Mouse (Mus musculus): ENCODE data around the gene Megf8. TPM values are rescaled to one million over a fixed set of nuclear protein-coding genes. Genes with fewer than 3 reads are reported as not detected.

Gene Megf8
- total and polyA plus RNA-seq, 2 experiments from 2014 or later: 15.6 to 103 TPM

DNA sequence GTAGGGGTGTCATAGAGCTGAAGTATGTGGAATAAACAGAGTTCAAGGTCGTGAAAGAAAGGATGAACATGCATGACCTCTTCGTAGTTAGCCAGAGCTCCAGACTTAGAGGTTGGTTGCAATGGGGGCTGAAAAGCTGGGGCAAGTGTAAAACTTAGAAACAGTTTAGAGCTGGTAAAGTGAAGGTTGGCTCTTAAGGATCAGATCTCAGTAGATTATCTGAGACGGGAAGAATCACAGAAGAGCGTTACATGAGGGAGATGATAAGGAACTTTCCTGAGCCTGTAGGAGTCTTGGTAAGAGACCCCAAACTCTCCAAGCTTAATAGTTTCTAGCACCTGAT is 39.0 kb upstream of the Megf8 start:
- peak overlapping the region; percentile 89 for H3K4me2 ChIP-seq (ENCODE audit: low read depth, low read length, poor library complexity, severe bottlenecking)
- ATAC-seq (ENCODE audit: low FRiP score): no peak
- H3K27ac ChIP-seq (ENCODE audit: low read depth, low read length): peak overlapping the region; percentile 38; the same call in 1 of the 2 replicates
- no peaks in the 10 kb centered on the region for H3K9me3 ChIP-seq (ENCODE audit: low read length)
- H3K4me3 ChIP-seq (ENCODE audit: low read depth, low read length): peak overlapping the region; percentile 65
- WGBS: 14% methylated on average over 4 of the region's 4 CpGs
- H3K36me3 ChIP-seq (ENCODE audit: insufficient read depth, low read length): peaks cover 23% of the 10 kb centered on the region; the same call in 1 of the 2 replicates
- no peak overlapping the region for H3K9ac ChIP-seq (replicated peaks; ENCODE audit: low read length, poor library complexity, severe bottlenecking)
- no peak for TF ChIP-seq CTCF (IDR thresholded peaks at IDR 0.05)
- DNase-seq (ENCODE audit: low spot score): no peak
- peaks cover 28% of the 10 kb centered on the region for H3K4me1 ChIP-seq (ENCODE audit: insufficient read depth, low read length)
- H3K27me3 ChIP-seq (ENCODE audit: insufficient read depth, low read length): no peaks in the 10 kb centered on the region

- H3K36me3 ChIP-seq (ENCODE audit: insufficient read depth, low read length): peaks cover 19% of the 10 kb centered on the region; the same call in 1 of the 2 replicates
- peak overlapping the region; percentile 77 for H3K9ac ChIP-seq (replicated peaks; ENCODE audit: low read length, poor library complexity, severe bottlenecking)
- peak overlapping the region; percentile 89 for H3K4me2 ChIP-seq (ENCODE audit: low read depth, low read length, poor library complexity, severe bottlenecking)
- no peaks in the 10 kb centered on the region for H3K27me3 ChIP-seq (ENCODE audit: insufficient read depth, low read length)
- peak overlapping the region; percentile 99 for H3K27ac ChIP-seq (ENCODE audit: low read depth, low read length)
- peaks cover 33% of the 10 kb centered on the region for H3K4me1 ChIP-seq (ENCODE audit: insufficient read depth, low read length)
- WGBS: 0% methylated on average over 38 of the region's 60 CpGs
- ATAC-seq (ENCODE audit: low FRiP score) (peak; percentile 81), DNase-seq (ENCODE audit: low spot score) (peak; percentile 95)
- TF ChIP-seq CTCF (IDR thresholded peaks at IDR 0.05): peak; percentile 71
- H3K9me3 ChIP-seq (ENCODE audit: low read length): no peaks in the 10 kb centered on the region
- H3K4me3 ChIP-seq (ENCODE audit: low read depth, low read length): peak overlapping the region; percentile 65
These were observed 38.5 kb upstream of the Megf8 start for GRCm38 (mm10) chr7:25278341-25279075.

GRCm38 (mm10) chr7:25279076-25279860 is 37.7 kb upstream of the Megf8 start:
- peaks cover 41% of the 10 kb centered on the region for H3K4me1 ChIP-seq (ENCODE audit: insufficient read depth, low read length)
- peak overlapping the region; percentile 99 for H3K27ac ChIP-seq (ENCODE audit: low read depth, low read length)
- H3K36me3 ChIP-seq (ENCODE audit: insufficient read depth, low read length): 0 out of 2 replicates have a peak, but pooled peaks cover 12% of the 10 kb centered on the region
- no peaks in the 10 kb centered on the region for H3K27me3 ChIP-seq (ENCODE audit: insufficient read depth, low read length)
- H3K4me3 ChIP-seq (ENCODE audit: low read depth, low read length): peak overlapping the region; percentile 65
- DNase-seq (ENCODE audit: low spot score) (peak; percentile 96), ATAC-seq (ENCODE audit: low FRiP score) (peak; percentile 61)
- H3K4me2 ChIP-seq (ENCODE audit: low read depth, low read length, poor library complexity, severe bottlenecking): peak overlapping the region; percentile 89
- peak; percentile 56 for TF ChIP-seq CTCF (IDR thresholded peaks at IDR 0.05)
- WGBS: under 1% methylated on average over 34 of the region's 49 CpGs
- H3K9me3 ChIP-seq (ENCODE audit: low read length): no peaks in the 10 kb centered on the region
- H3K9ac ChIP-seq (replicated peaks; ENCODE audit: low read length, poor library complexity, severe bottlenecking): peak overlapping the region; percentile 77

DNA sequence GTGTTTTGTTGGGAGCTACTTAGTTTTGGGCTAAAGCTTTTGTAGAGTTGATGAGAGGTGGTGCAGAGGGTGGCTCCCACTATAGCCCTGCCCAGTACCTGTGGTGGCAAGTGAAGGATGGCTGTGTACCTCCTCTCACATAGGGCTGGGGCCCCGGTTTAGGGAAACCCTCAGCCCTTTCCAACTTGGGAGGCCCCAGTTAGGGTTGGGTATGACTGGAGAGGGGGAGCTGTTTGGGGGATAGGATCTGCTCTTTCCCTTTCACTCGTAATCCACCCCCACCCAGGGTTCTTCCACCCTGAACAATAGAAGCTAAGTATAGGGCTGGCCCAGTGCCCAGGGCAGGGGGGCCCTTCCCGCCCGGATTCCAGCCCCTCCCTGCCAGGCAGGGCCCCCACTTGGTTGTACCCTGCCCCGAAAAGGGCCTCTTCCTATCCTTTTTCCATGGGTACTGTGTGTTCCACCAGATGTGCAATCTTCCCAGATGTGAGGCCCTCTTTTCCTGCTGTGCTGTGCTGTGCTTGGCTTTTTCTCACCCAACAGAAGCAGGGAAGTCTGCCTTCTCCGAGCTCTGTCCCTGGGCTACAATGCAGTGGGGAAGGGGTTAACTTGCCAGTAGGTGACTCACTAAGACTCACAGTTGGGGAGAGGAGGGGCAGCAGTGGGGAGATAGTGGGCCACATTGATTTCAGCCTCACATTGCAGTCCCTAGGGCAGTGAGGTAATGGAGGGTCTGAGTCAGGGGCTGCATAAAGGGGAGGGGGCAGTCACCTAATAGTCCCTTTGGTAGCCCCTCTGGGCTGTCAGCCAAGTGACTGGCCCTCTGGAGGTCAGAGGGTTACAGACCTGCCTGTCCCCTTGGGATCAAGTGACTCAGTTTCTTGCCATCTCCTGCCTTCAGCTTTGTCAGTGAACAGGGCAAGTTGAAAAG is 36.8 kb upstream of the Megf8 start:
- no peak for ATAC-seq (ENCODE audit: low FRiP score)
- H3K4me3 ChIP-seq (ENCODE audit: low read depth, low read length): peak overlapping the region; percentile 65
- peak overlapping the region; percentile 89 for H3K4me2 ChIP-seq (ENCODE audit: low read depth, low read length, poor library complexity, severe bottlenecking)
- peak overlapping the region; percentile 77 for H3K9ac ChIP-seq (replicated peaks; ENCODE audit: low read length, poor library complexity, severe bottlenecking)
- H3K36me3 ChIP-seq (ENCODE audit: insufficient read depth, low read length): peaks cover 9% of the 10 kb centered on the region; the same call in 1 of the 2 replicates
- WGBS: 1% methylated on average over 6 of the region's 6 CpGs
- no peak for DNase-seq (ENCODE audit: low spot score)
- no peaks in the 10 kb centered on the region for H3K9me3 ChIP-seq (ENCODE audit: low read length)
- H3K4me1 ChIP-seq (ENCODE audit: insufficient read depth, low read length): peaks cover 46% of the 10 kb centered on the region
- no peaks in the 10 kb centered on the region for H3K27me3 ChIP-seq (ENCODE audit: insufficient read depth, low read length)
- H3K27ac ChIP-seq (ENCODE audit: low read depth, low read length): peak overlapping the region; percentile 99
- no peak for TF ChIP-seq CTCF (IDR thresholded peaks at IDR 0.05)

DNA sequence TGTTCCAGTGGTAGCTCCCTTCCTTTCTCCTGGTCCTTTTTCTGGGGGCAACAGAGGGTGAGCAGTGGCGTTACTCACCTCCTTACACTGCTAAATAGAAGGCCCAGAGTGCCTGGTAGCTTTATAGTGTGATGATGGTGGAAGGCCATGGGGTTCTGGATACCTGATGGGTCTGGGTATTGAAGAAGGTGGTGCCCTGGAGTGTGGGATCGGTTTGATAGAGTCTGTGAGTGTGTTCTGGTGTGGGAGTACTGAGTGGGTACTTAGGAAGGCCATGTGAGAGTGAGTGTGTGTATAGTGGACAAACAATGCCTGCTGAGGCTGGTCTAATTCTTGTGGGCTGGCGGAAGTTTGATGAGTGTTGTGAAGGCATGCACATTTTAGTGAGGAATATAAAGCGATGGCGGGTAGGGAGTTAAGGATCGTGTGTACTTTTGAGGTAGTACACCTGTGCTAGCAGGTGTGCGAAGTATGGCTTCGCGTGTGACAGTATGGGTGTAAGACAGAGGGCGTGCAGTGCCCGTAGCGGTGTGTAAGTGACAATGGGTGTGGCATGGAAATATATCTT is 35.7 kb upstream of the Megf8 start:
- WGBS: 17% methylated on average over 12 of the region's 12 CpGs
- Histone ChIP-seq H3K9ac (replicated peaks; ENCODE audit: low read length, poor library complexity, severe bottlenecking) (peak overlapping the region; percentile 77; the same call in 1 of the 2 replicates), H3K4me2 (ENCODE audit: low read depth, low read length, poor library complexity, severe bottlenecking) (peak overlapping the region; percentile 89), H3K4me1 (ENCODE audit: insufficient read depth, low read length) (peaks cover 46% of the 10 kb centered on the region), H3K27me3 (ENCODE audit: insufficient read depth, low read length) (no peaks in the 10 kb centered on the region), H3K4me3 (ENCODE audit: low read depth, low read length) (peak overlapping the region; percentile 75), H3K27ac (ENCODE audit: low read depth, low read length) (peak overlapping the region; percentile 99), H3K9me3 (ENCODE audit: low read length) (no peaks in the 10 kb centered on the region), H3K36me3 (ENCODE audit: insufficient read depth, low read length) (peaks cover 15% of the 10 kb centered on the region)
- 0 out of 2 replicates have a peak, but pooled peaks have one; percentile 18 for TF ChIP-seq CTCF (IDR thresholded peaks at IDR 0.05)
- ATAC-seq (ENCODE audit: low FRiP score): no peak; the same call in 1 of the 2 replicates
- DNase-seq (ENCODE audit: low spot score): no peak
